Mouse (Mus musculus) stomach, postnatal 0 days (tissue): ENCODE measurements at regions not wholly inside any gene's neighbourhood (a gene's known extent, or its start where the extent isn't known, plus 50 kb on each side); places are given as distances from the start of the nearest gene placed in this dataset.

ENCODE experiments used
- CTCF ChIP-seq: IDR thresholded peaks from 2 replicates; pipeline ENCODE4 v1.5.1; 2016; ENCODE audit warnings: antibody characterized with exemption, low read depth, mild to moderate bottlenecking, moderate library complexity
- EP300 ChIP-seq: optimal IDR thresholded peaks from 2 replicates; pipeline ENCODE3; 2016; ENCODE audit warnings: antibody characterized with exemption

GRCm38 (mm10) chr8:86971736-86972135 is 86.7 kb upstream of the N4bp1 start:
- no peak for TF ChIP-seq CTCF
- no peak for TF ChIP-seq EP300
